Mouse (Mus musculus): ENCODE measurements at regions not wholly inside any gene's neighbourhood (a gene's known extent, or its start where the extent isn't known, plus 50 kb on each side); places are given as distances from the start of the nearest gene placed in this dataset.

- Histone ChIP-seq H3K27me3 (replicated peaks; ENCODE audit: control insufficient read depth, insufficient read depth, low read length) (no peaks in the 10 kb centered on the region), H3K36me3 (ENCODE audit: control insufficient read depth, insufficient read depth, low read length) (no peaks in the 10 kb centered on the region), H3K4me1 (ENCODE audit: control insufficient read depth, insufficient read depth, low read length) (no peaks in the 10 kb centered on the region), H3K4me3 (ENCODE audit: insufficient read depth, low read depth, low read length) (no peak overlapping the region), H3K27ac (ENCODE audit: insufficient read depth, low read depth, low read length) (no peak overlapping the region)
- TF ChIP-seq CTCF (conservative IDR thresholded peaks at IDR 0.05; ENCODE audit: insufficient read depth, insufficient read length, low read depth, low read length) (no peak), POLR2A (IDR thresholded peaks at IDR 0.05; ENCODE audit: low read depth, low read length) (no peak)
- DNase-seq = peak; percentile 7
- WGBS = 71% methylated on average over 7 of the region's 7 CpGs
Measured at GRCm38 (mm10) chr13:78500551-78500950, 301.0 kb upstream of the Nr2f1 start.

- Histone ChIP-seq H3K27me3 (replicated peaks; ENCODE audit: control insufficient read depth, insufficient read depth, low read length) (no peaks in the 10 kb centered on the region), H3K4me1 (ENCODE audit: control insufficient read depth, insufficient read depth, low read length) (no peaks in the 10 kb centered on the region), H3K27ac (ENCODE audit: insufficient read depth, low read depth, low read length) (no peak overlapping the region), H3K4me3 (ENCODE audit: insufficient read depth, low read depth, low read length) (no peak overlapping the region), H3K36me3 (ENCODE audit: control insufficient read depth, insufficient read depth, low read length) (no peaks in the 10 kb centered on the region)
- 64% methylated on average over 2 of the region's 2 CpGs for WGBS
- DNase-seq = no peak
- TF ChIP-seq CTCF (conservative IDR thresholded peaks at IDR 0.05; ENCODE audit: insufficient read depth, insufficient read length, low read depth, low read length) (no peak), POLR2A (IDR thresholded peaks at IDR 0.05; ENCODE audit: low read depth, low read length) (no peak)
Measured at GRCm38 (mm10) chr13:78483760-78484357, 284.3 kb upstream of the Nr2f1 start.

- peak overlapping the region; percentile 68 for H3K27ac ChIP-seq (ENCODE audit: insufficient read depth, low read depth, low read length)
- no peak for TF ChIP-seq CTCF (conservative IDR thresholded peaks at IDR 0.05; ENCODE audit: insufficient read depth, insufficient read length, low read depth, low read length)
- no peak for TF ChIP-seq POLR2A (IDR thresholded peaks at IDR 0.05; ENCODE audit: low read depth, low read length)
- no peaks in the 10 kb centered on the region for H3K36me3 ChIP-seq (ENCODE audit: control insufficient read depth, insufficient read depth, low read length)
- no peak overlapping the region for H3K4me3 ChIP-seq (ENCODE audit: insufficient read depth, low read depth, low read length)
- WGBS = 25% methylated on average over 9 of the region's 9 CpGs
- no peaks in the 10 kb centered on the region for H3K4me1 ChIP-seq (ENCODE audit: control insufficient read depth, insufficient read depth, low read length)
- H3K27me3 ChIP-seq (replicated peaks; ENCODE audit: control insufficient read depth, insufficient read depth, low read length) = no peaks in the 10 kb centered on the region
- peak; percentile 84 for DNase-seq
Measured at GRCm38 (mm10) chr13:78482929-78483759, 283.6 kb upstream of the Nr2f1 start.

GRCm38 (mm10) chr13:78451333-78452070 is 251.9 kb upstream of the Nr2f1 start:
- TF ChIP-seq POLR2A (IDR thresholded peaks at IDR 0.05; ENCODE audit: low read depth, low read length) (no peak), CTCF (conservative IDR thresholded peaks at IDR 0.05; ENCODE audit: insufficient read depth, insufficient read length, low read depth, low read length) (no peak)
- 82% methylated on average over 2 of the region's 2 CpGs for WGBS
- Histone ChIP-seq H3K36me3 (ENCODE audit: control insufficient read depth, insufficient read depth, low read length) (no peaks in the 10 kb centered on the region), H3K27ac (ENCODE audit: insufficient read depth, low read depth, low read length) (no peak overlapping the region), H3K27me3 (replicated peaks; ENCODE audit: control insufficient read depth, insufficient read depth, low read length) (no peaks in the 10 kb centered on the region), H3K4me3 (ENCODE audit: insufficient read depth, low read depth, low read length) (no peak overlapping the region), H3K4me1 (ENCODE audit: control insufficient read depth, insufficient read depth, low read length) (no peaks in the 10 kb centered on the region)
- DNase-seq = no peak

GRCm38 (mm10) chr13:78446726-78447031 is 247.1 kb upstream of the Nr2f1 start:
- TF ChIP-seq CTCF (conservative IDR thresholded peaks at IDR 0.05; ENCODE audit: insufficient read depth, insufficient read length, low read depth, low read length) (no peak), POLR2A (IDR thresholded peaks at IDR 0.05; ENCODE audit: low read depth, low read length) (no peak)

DNA sequence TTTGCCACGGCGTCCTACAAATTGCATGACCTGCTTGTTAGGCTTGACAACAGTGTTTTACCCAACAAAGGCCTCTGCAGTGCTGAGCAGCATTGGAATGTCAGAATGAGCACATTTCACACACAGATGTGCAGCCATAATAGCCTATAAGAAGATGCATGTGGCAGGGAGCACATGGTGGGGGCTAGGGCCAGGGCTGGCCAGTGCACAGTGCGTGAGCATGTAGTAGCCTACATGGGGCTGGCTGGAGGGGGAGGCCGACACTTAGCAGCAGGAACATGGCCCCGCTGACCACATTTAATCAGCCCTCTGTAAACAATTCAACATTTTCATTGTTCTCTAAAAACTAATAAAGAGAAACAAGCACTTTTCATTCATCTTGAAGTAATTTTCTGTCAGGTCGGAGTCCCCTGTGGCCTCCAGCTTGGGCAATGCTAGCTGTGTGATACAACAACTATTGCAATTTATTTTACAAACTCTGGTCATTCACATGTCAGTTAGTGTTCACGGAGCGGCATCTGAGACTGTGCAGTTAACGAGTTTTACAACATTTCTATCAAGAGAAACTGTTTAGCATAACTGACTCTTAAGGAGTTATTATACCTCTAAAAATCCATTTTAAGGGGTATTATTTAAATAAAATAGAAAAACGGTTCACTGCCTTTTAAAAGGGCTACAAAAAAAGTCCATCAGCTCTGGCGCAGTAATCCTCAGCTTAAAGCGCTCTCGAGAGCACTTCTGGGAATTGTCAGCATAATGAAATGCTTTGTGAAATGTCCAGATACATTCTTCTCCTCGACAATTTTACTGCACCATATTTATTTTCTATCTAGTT is 246.6 kb upstream of the Nr2f1 start:
- Histone ChIP-seq H3K4me1 (ENCODE audit: control insufficient read depth, insufficient read depth, low read length) (no peaks in the 10 kb centered on the region), H3K36me3 (ENCODE audit: control insufficient read depth, insufficient read depth, low read length) (no peaks in the 10 kb centered on the region), H3K27me3 (replicated peaks; ENCODE audit: control insufficient read depth, insufficient read depth, low read length) (no peaks in the 10 kb centered on the region), H3K27ac (ENCODE audit: insufficient read depth, low read depth, low read length) (no peak overlapping the region), H3K4me3 (ENCODE audit: insufficient read depth, low read depth, low read length) (no peak overlapping the region)
- DNase-seq = no peak
- TF ChIP-seq POLR2A (IDR thresholded peaks at IDR 0.05; ENCODE audit: low read depth, low read length) (no peak), CTCF (conservative IDR thresholded peaks at IDR 0.05; ENCODE audit: insufficient read depth, insufficient read length, low read depth, low read length) (no peak)
- 78% methylated on average over 14 of the region's 14 CpGs for WGBS

More at GRCm38 (mm10) chr13:78446726-78447031, 247.1 kb upstream of the Nr2f1 start:
- H3K27me3 ChIP-seq (replicated peaks; ENCODE audit: control insufficient read depth, insufficient read depth, low read length) = no peaks in the 10 kb centered on the region
- no peak overlapping the region for H3K4me3 ChIP-seq (ENCODE audit: insufficient read depth, low read depth, low read length)
- H3K36me3 ChIP-seq (ENCODE audit: control insufficient read depth, insufficient read depth, low read length) = no peaks in the 10 kb centered on the region
- H3K27ac ChIP-seq (ENCODE audit: insufficient read depth, low read depth, low read length) = no peak overlapping the region
- WGBS = 84% methylated on average over 5 of the region's 5 CpGs
- no peaks in the 10 kb centered on the region for H3K4me1 ChIP-seq (ENCODE audit: control insufficient read depth, insufficient read depth, low read length)
- DNase-seq = no peak
